Mouse (Mus musculus): Measurements from ENCODE around the gene Agmat.

DNA sequence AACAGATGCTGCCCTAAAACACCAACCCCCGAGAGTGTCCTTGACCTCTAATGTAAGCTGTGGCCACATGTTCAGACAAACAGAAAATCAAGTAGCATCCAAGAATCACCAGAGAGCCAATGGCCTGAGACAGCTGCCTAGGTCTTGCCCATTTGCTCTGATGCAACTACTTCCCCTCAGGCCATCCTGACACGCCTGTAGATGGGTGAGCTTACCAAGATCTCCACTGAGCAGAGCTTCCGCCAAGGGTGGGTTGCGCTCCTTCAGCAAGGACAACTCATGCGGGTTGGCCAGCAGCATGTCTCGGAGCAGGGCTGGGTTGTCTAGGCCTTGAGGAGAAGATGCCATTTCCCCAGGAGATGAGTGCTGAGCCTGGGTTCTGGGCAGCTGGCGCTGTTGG lies 38.5 kb upstream of the Agmat start:
- TF ChIP-seq POLR2A (IDR thresholded peaks at IDR 0.05; ENCODE audit: borderline replicate concordance, low read depth, low read length) (no peak), CTCF (IDR thresholded peaks at IDR 0.05; ENCODE audit: low read depth, low read length) (no peak)
